Mouse (Mus musculus) heart, adult 18-20 months (tissue): ENCODE results near the gene Gm10037. TPM values are rescaled to one million over a fixed set of nuclear protein-coding genes. Genes with fewer than 3 reads are reported as not detected.

ENCODE experiments used
- DNase-seq, 2 experiments: peaks; one replicate each; pipeline ENCODE4 v3.0.0; 2021 to 2022; ENCODE audit warnings: mixed read lengths in 1 of 2
- total RNA-seq, 2 experiments: library from RNA; stranded (reverse); gene quantifications; 2 replicates each; pipeline ENCODE4 v1.2.3; 2021

Gm10037 gene
- total RNA-seq, 2 experiments from 2014 or later = 1.1 to 1.4 TPM

GRCm38 (mm10) chr13:67876699-67877254 is 45.9 kb downstream of the Gm10037 start:
- no peak for DNase-seq

GRCm38 (mm10) chr13:67883966-67884365 is 53.1 kb downstream of the Gm10037 start:
- DNase-seq = no peak

Other genes starting within 250 kb of the Gm10037 start
- gene Zfp729b, start 221.4 kb upstream of the Gm10037 start, total RNA-seq = 1 to 10 TPM; 3.5 to 3.7 TPM
- 1 to 10 TPM in 1 of 2 experiments, not detected in 1; 1.4 TPM for gene Gm49345, start 193.3 kb upstream of the Gm10037 start, total RNA-seq
- 1 to 10 TPM; 2.7 to 3.5 TPM for gene Zfp729a, start 193.3 kb upstream of the Gm10037 start, total RNA-seq
- gene Zfp738, start 144.0 kb upstream of the Gm10037 start, total RNA-seq = 1 to 10 TPM; 4.0 to 4.9 TPM
- gene Zfp65, start 101.9 kb upstream of the Gm10037 start, total RNA-seq = 1 to 10 TPM; 4.8 to 8.4 TPM
- 1 to 10 TPM; 1.7 to 2.8 TPM for gene Zfp85, start 75.9 kb upstream of the Gm10037 start, total RNA-seq
- 1 to 10 TPM in 1 of 2 experiments, under 1 TPM in 1; 0.93 to 1.3 TPM for gene Zfp493, start 51.4 kb upstream of the Gm10037 start, total RNA-seq
- 1 to 10 TPM; 1.1 to 1.3 TPM for gene Zfp273, start 17.4 kb upstream of the Gm10037 start, total RNA-seq
- not detected for gene BC048507, start 32.2 kb downstream of the Gm10037 start, total RNA-seq